Mouse (Mus musculus): ENCODE data around the gene Galnt2.

- TF ChIP-seq CTCF (conservative IDR thresholded peaks at IDR 0.05 in 1 of 2, IDR thresholded peaks at IDR 0.05 in 1 of 2; ENCODE audit: low read depth in 2 of 2, low read length in 2 of 2) = no peak
- TF ChIP-seq SMC3 (IDR thresholded peaks at IDR 0.05; ENCODE audit: low read depth, low read length) = no peak
- no peak for TF ChIP-seq BHLHE40 (IDR thresholded peaks at IDR 0.05; ENCODE audit: low read depth, low read length)
- no peak for TF ChIP-seq TCF12 (IDR thresholded peaks at IDR 0.05; ENCODE audit: low read depth, low read length)
- no peak for TF ChIP-seq E2F4 (IDR thresholded peaks at IDR 0.05; ENCODE audit: insufficient replicate concordance, low read depth, low read length)
- TF ChIP-seq ZNF384 (IDR thresholded peaks at IDR 0.05; ENCODE audit: low read depth, low read length) = no peak
- no peak for TF ChIP-seq EP300 (IDR thresholded peaks at IDR 0.05; ENCODE audit: low read length)
- no peak for TF ChIP-seq MAZ (IDR thresholded peaks at IDR 0.05; ENCODE audit: low read depth, low read length)
- no peak for TF ChIP-seq POLR2AphosphoS2 (IDR thresholded peaks at IDR 0.05; ENCODE audit: low read depth, low read length)
- TF ChIP-seq USF1 (IDR thresholded peaks at IDR 0.05; ENCODE audit: low read depth, low read length) = no peak
- no peak for TF ChIP-seq HCFC1 (IDR thresholded peaks at IDR 0.05; ENCODE audit: low read depth, low read length)
Measured at GRCm38 (mm10) chr8:124200400-124200799, 30.8 kb upstream of the Galnt2 start.

Data from CH12.LX (cell line).